Mouse (Mus musculus): ENCODE data around the gene Sept1. TPM values are rescaled to one million over a fixed set of nuclear protein-coding genes. Genes with fewer than 3 reads are reported as not detected.

Gene Sept1
- polyA plus RNA-seq, 1 experiment from 2014 or later, result 11.6 TPM

DNA sequence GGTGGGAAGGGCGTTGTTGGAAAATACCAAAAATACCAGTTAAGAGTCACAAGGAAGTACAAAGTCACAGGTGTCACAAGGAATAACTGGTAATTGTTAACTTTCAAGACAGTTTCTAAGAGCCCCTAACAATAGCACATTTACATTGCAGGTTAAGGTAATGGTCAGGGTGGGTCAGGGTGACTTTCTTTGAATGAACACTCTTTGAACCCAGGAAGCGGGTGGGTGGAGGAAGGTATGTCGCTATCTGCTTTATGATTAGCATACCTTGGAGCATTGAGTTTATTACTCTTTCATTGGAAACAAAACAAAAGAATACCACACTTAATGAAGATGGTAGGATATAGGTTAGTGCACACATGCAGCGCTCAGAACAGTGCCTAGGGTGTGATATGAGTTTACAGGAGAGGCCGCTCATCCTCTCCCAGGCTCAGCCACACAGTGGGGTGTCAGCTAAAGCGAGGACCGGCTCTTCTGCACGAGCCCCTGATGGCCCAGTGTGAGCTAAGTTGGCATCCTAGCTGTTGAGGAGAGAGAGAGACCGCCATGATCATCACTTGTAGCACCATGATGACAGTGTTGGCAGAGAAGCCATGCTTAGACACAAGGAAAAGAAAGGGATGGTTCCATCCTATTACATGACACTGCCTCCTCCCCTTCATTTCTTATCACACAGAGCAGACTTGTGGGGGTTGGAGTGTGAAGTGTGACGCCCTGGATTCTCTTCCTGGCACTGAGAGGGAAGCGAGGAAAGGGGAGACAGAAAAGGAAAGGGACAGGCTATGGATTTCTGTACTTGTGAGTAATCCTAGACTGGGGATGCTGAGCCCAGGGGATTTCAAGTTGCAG lies 7.6 kb downstream of the Sept1 start:
- Histone ChIP-seq H3K27me3 (ENCODE audit: control insufficient read depth, insufficient read depth, low read length) (no peaks in the 10 kb centered on the region), H3K4me2 (ENCODE audit: low read length) (no peak overlapping the region), H3K36me3 (ENCODE audit: control insufficient read depth, insufficient read depth, low read length) (0 out of 2 replicates have a peak, but pooled peaks cover 5% of the 10 kb centered on the region), H3K9me3 (ENCODE audit: control insufficient read depth, low read length) (no peaks in the 10 kb centered on the region), H3K27ac (replicated peaks; ENCODE audit: low read depth, low read length) (no peak overlapping the region), H3K4me3 (replicated peaks; ENCODE audit: low read depth, low read length) (no peak overlapping the region), H3K4me1 (ENCODE audit: control insufficient read depth, insufficient read depth, low read length) (peaks cover 6% of the 10 kb centered on the region), H3K9ac (replicated peaks; ENCODE audit: low read length) (no peak overlapping the region)
- WGBS, result 86% methylated on average over 11 of the region's 11 CpGs
- DNase-seq (no peak), ATAC-seq (ENCODE audit: low FRiP score, low TSS enrichment) (no peak)

DNA sequence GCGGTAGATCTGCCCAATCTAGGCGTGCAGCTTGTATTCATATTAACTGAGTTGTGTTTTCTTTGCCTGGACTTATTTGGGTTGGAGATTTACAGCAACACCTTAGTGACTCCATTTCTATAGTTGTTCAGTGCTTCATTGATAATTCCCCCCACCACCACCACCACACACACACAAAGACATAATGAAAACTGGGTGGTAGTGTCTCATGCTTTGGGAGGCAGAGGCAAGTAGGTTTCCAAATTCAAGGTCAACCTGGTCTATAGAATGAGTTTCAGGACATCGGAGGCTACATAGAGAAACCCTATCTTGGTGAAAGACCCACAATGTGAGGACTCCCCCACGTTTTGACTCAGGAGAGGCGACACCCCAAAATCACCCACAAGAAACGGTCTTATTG lies 8.3 kb downstream of the Sept1 start:
- no peak overlapping the region for H3K4me3 ChIP-seq (replicated peaks; ENCODE audit: low read depth, low read length)
- DNase-seq (no peak), ATAC-seq (ENCODE audit: low FRiP score, low TSS enrichment) (no peak)
- no peak overlapping the region for H3K9ac ChIP-seq (replicated peaks; ENCODE audit: low read length)
- H3K4me1 ChIP-seq (ENCODE audit: control insufficient read depth, insufficient read depth, low read length), result no peaks in the 10 kb centered on the region
- WGBS, result 93% methylated on average over 6 of the region's 6 CpGs
- no peak overlapping the region for H3K27ac ChIP-seq (replicated peaks; ENCODE audit: low read depth, low read length)
- no peaks in the 10 kb centered on the region for H3K9me3 ChIP-seq (ENCODE audit: control insufficient read depth, low read length)
- H3K27me3 ChIP-seq (ENCODE audit: control insufficient read depth, insufficient read depth, low read length), result no peaks in the 10 kb centered on the region
- H3K36me3 ChIP-seq (ENCODE audit: control insufficient read depth, insufficient read depth, low read length), result 0 out of 2 replicates have a peak, but pooled peaks cover 5% of the 10 kb centered on the region
- no peak overlapping the region for H3K4me2 ChIP-seq (ENCODE audit: low read length)

DNA sequence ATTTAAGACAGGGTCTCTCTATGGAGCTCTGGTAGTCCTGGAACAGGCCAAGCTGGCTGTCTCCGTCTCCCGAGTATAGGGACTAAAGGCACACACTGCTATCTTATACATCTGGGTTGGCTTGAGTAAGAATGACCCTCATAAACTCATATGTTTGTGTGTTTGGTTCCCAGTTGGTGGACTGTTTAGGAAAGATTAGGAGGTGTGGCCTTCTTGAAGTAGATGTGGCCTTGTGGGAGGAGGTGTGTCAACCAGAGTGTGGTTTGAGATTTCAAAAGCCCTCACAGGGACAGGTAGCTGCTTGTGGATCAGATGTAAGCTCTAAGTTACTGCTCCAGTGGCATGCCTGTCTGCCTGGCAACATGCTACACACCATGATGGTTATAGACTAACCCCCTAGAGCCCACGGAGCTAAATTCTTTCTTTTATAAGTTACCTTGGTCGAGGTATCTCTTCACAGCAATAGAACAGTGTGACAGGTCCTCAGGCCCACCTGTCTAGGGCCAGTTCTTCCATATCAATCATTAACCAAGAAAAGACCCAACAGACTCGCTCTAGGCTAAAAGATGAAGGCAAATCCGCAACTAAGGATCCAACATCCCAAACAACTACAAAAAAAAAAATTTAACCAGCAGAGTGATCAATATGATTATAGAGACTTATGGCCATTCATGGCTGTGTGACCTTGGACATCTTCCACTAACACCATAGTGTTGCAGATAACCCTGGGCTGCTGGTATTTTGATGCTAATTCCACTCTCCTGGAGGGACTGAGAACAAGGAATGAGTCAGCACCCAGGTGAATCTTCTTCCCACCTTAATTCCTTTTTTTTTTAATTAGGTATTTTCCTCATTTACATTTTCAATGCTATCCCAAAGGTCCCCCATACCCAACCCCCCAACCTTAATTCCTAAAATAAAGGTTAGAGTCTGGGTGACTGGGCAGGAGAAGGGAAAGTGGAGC lies 9.1 kb downstream of the Sept1 start:
- H3K4me2 ChIP-seq (ENCODE audit: low read length), result no peak overlapping the region
- ATAC-seq (ENCODE audit: low FRiP score, low TSS enrichment) (no peak), DNase-seq (no peak)
- H3K4me1 ChIP-seq (ENCODE audit: control insufficient read depth, insufficient read depth, low read length), result no peaks in the 10 kb centered on the region
- 86% methylated on average over 6 of the region's 6 CpGs for WGBS
- H3K9me3 ChIP-seq (ENCODE audit: control insufficient read depth, low read length), result no peaks in the 10 kb centered on the region
- no peaks in the 10 kb centered on the region for H3K36me3 ChIP-seq (ENCODE audit: control insufficient read depth, insufficient read depth, low read length)
- H3K27ac ChIP-seq (replicated peaks; ENCODE audit: low read depth, low read length), result no peak overlapping the region
- H3K4me3 ChIP-seq (replicated peaks; ENCODE audit: low read depth, low read length), result no peak overlapping the region
- no peak overlapping the region for H3K9ac ChIP-seq (replicated peaks; ENCODE audit: low read length)
- H3K27me3 ChIP-seq (ENCODE audit: control insufficient read depth, insufficient read depth, low read length), result no peaks in the 10 kb centered on the region

DNA sequence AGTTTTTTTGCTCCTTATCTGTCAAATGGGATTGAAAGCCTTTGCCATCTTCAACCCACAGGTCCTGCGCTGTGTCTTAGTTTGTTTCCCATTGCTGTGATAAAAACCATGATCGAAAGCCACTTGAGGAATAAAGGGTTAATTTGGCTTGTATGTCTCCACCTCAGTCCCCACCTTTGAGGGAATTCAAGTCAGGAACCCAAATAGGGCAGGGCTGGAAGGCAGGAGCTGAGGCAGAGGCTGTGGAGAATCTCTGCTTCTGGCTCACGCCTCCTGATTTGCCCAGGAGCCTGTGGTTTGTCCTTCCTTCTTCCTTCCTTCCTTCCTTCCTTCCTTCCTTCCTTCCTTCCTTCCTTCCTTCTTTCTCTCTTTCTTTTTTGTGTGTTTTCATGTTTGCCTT lies 9.8 kb downstream of the Sept1 start:
- no peak overlapping the region for H3K4me3 ChIP-seq (replicated peaks; ENCODE audit: low read depth, low read length)
- no peaks in the 10 kb centered on the region for H3K27me3 ChIP-seq (ENCODE audit: control insufficient read depth, insufficient read depth, low read length)
- no peak for ATAC-seq (ENCODE audit: low FRiP score, low TSS enrichment)

DNA sequence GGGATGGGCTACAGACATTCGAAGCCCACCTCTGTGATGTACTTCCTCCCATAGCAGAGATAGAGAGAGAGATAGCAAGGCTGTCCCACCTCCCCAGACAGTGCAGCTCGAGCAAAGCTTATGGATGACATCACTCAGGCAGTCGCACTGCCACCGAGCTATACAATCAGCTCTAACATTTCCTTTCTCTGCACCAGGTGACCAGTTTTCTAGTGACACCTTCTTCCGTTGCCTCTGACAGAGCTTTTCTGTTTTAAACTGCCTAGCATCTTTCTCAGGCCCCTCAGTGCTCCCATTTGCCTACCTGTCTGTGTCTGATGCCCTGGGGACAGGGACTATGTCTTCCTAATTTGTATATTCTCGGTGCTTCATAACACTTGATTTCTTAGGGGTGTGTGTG lies 12.5 kb downstream of the Sept1 start:
- Histone ChIP-seq H3K4me3 (replicated peaks; ENCODE audit: low read depth, low read length) (no peak overlapping the region), H3K9me3 (ENCODE audit: control insufficient read depth, low read length) (no peaks in the 10 kb centered on the region), H3K27ac (replicated peaks; ENCODE audit: low read depth, low read length) (no peak overlapping the region), H3K9ac (replicated peaks; ENCODE audit: low read length) (no peak overlapping the region), H3K36me3 (ENCODE audit: control insufficient read depth, insufficient read depth, low read length) (no peaks in the 10 kb centered on the region), H3K4me2 (ENCODE audit: low read length) (no peak overlapping the region), H3K4me1 (ENCODE audit: control insufficient read depth, insufficient read depth, low read length) (no peaks in the 10 kb centered on the region), H3K27me3 (ENCODE audit: control insufficient read depth, insufficient read depth, low read length) (no peaks in the 10 kb centered on the region)
- 88% methylated on average over 6 of the region's 6 CpGs for WGBS
- DNase-seq (no peak), ATAC-seq (ENCODE audit: low FRiP score, low TSS enrichment) (no peak)

More for the DNA sequence above, 9.8 kb downstream of the Sept1 start:
- WGBS, result 99% methylated on average over 3 of the region's 3 CpGs
- DNase-seq, result no peak
- Histone ChIP-seq H3K4me2 (ENCODE audit: low read length) (no peak overlapping the region), H3K4me1 (ENCODE audit: control insufficient read depth, insufficient read depth, low read length) (no peaks in the 10 kb centered on the region), H3K9ac (replicated peaks; ENCODE audit: low read length) (no peak overlapping the region), H3K9me3 (ENCODE audit: control insufficient read depth, low read length) (no peaks in the 10 kb centered on the region), H3K27ac (replicated peaks; ENCODE audit: low read depth, low read length) (no peak overlapping the region), H3K36me3 (ENCODE audit: control insufficient read depth, insufficient read depth, low read length) (no peaks in the 10 kb centered on the region)

DNA sequence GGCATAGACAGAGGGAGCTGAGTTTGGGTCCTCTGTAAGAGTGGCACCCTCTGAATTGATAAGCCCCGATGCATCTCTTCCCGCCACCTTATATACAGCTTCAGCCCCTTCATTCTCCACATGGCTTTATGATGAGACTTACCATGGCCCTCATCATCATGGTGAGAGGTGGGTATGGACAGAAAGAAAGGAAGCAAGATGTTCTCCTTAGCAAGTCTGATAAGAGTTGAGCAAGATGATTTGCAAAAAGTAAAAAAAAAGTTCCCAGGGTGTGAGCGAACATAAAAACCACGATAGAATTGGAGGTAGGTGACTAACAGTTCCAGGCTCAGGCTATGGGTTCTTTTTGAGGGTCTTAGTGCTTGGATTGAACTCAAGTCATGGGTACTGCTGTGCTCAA lies 14.3 kb downstream of the Sept1 start:
- H3K36me3 ChIP-seq (ENCODE audit: control insufficient read depth, insufficient read depth, low read length), result no peaks in the 10 kb centered on the region
- H3K27me3 ChIP-seq (ENCODE audit: control insufficient read depth, insufficient read depth, low read length), result no peaks in the 10 kb centered on the region; the same call in 1 of the 2 replicates
- H3K4me3 ChIP-seq (replicated peaks; ENCODE audit: low read depth, low read length), result no peak overlapping the region
- 94% methylated on average over 4 of the region's 4 CpGs for WGBS
- H3K9ac ChIP-seq (replicated peaks; ENCODE audit: low read length), result no peak overlapping the region
- H3K4me2 ChIP-seq (ENCODE audit: low read length), result no peak overlapping the region
- no peak overlapping the region for H3K27ac ChIP-seq (replicated peaks; ENCODE audit: low read depth, low read length)
- no peak for DNase-seq
- no peaks in the 10 kb centered on the region for H3K4me1 ChIP-seq (ENCODE audit: control insufficient read depth, insufficient read depth, low read length)
- no peaks in the 10 kb centered on the region for H3K9me3 ChIP-seq (ENCODE audit: control insufficient read depth, low read length)
- ATAC-seq (ENCODE audit: low FRiP score, low TSS enrichment), result no peak

DNA sequence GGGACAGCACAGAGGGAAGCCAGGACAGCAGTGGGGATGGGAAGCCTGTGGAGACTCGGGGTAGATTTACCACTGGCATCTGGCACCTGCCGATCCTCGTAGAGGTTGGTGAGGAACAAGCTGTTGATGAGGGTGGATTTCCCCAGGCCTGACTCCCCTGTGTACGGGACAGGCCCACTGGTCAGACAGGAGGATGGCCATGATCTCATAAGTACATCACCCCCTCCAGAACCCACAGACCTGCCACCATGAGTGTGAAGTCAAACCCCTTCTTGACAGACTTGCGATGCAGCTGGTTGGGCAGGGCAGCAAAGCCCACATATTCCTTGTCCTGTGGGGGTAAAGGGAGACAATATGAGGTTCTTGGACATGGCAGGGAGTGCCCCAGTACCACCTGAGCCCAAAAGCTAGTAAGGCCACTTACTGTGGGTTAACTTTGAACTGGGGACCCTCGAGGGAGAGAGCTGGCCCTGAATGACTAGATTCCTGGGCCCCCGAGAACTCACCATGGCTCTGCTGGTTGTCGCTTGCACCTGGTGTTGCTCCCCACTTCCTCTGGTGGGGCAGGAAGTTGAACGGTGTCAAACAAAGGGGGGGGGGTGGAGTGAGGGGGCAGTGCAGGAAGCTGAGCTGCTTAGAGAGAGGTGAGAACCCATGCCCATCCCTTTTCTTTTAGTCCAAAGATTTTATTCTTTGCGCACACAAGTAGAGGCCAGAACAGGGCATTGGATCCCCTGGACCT lies 14.9 kb downstream of the Sept1 start:
- no peak overlapping the region for H3K4me3 ChIP-seq (replicated peaks; ENCODE audit: low read depth, low read length)
- ATAC-seq (ENCODE audit: low FRiP score, low TSS enrichment), result no peak
- no peaks in the 10 kb centered on the region for H3K4me1 ChIP-seq (ENCODE audit: control insufficient read depth, insufficient read depth, low read length)
- no peaks in the 10 kb centered on the region for H3K36me3 ChIP-seq (ENCODE audit: control insufficient read depth, insufficient read depth, low read length)
- H3K27ac ChIP-seq (replicated peaks; ENCODE audit: low read depth, low read length), result no peak overlapping the region
- H3K9me3 ChIP-seq (ENCODE audit: control insufficient read depth, low read length), result no peaks in the 10 kb centered on the region
- H3K9ac ChIP-seq (replicated peaks; ENCODE audit: low read length), result no peak overlapping the region
- WGBS, result 85% methylated on average over 10 of the region's 10 CpGs
- DNase-seq, result no peak
- no peak overlapping the region for H3K4me2 ChIP-seq (ENCODE audit: low read length)
- no peaks in the 10 kb centered on the region; the same call in 1 of the 2 replicates for H3K27me3 ChIP-seq (ENCODE audit: control insufficient read depth, insufficient read depth, low read length)

DNA sequence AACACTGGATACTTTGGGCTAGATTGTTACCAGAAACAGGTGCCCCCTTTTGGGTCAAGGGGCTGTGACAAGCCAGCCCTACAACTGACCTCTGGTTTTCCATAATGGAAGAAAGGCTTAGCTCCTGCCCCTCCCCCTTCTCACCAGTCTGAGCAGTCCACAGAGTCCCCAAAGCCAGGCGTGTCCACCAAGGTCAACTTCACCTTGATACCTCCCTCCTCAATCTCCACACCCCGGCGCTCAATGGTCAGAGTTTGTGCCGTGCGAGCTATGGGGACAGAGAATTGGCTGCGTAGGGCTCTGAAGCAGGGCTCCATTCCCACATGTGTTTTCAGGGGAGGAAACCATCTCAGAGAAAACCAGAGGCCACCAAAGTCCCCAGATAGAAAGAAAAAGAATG lies 15.5 kb downstream of the Sept1 start:
- 91% methylated on average over 6 of the region's 6 CpGs for WGBS

More for the DNA sequence above, 15.5 kb downstream of the Sept1 start:
- no peak overlapping the region for H3K4me2 ChIP-seq (ENCODE audit: low read length)
- ATAC-seq (ENCODE audit: low FRiP score, low TSS enrichment), result no peak
- no peaks in the 10 kb centered on the region; the same call in 1 of the 2 replicates for H3K27me3 ChIP-seq (ENCODE audit: control insufficient read depth, insufficient read depth, low read length)
- no peak overlapping the region for H3K4me3 ChIP-seq (replicated peaks; ENCODE audit: low read depth, low read length)
- no peak overlapping the region for H3K27ac ChIP-seq (replicated peaks; ENCODE audit: low read depth, low read length)
- H3K9ac ChIP-seq (replicated peaks; ENCODE audit: low read length), result no peak overlapping the region
- H3K9me3 ChIP-seq (ENCODE audit: control insufficient read depth, low read length), result no peaks in the 10 kb centered on the region
- H3K4me1 ChIP-seq (ENCODE audit: control insufficient read depth, insufficient read depth, low read length), result no peaks in the 10 kb centered on the region
- H3K36me3 ChIP-seq (ENCODE audit: control insufficient read depth, insufficient read depth, low read length), result no peaks in the 10 kb centered on the region
- no peak for DNase-seq

Measured in midbrain, embryonic 14.5 days (tissue).